Mouse (Mus musculus): ENCODE measurements around the gene Cdh23. TPM values are rescaled to one million over a fixed set of nuclear protein-coding genes. Genes with fewer than 3 reads are reported as not detected.
"Not testable (repeated sequence)": the region's sequence is repeated elsewhere in the genome, so short reads cannot be mapped to it uniquely, and the experiment has no call there.

The Cdh23 gene
- 4.3 and 9.0 TPM in 2 replicates for polyA plus RNA-seq (2012; rRNA removed)

DNA sequence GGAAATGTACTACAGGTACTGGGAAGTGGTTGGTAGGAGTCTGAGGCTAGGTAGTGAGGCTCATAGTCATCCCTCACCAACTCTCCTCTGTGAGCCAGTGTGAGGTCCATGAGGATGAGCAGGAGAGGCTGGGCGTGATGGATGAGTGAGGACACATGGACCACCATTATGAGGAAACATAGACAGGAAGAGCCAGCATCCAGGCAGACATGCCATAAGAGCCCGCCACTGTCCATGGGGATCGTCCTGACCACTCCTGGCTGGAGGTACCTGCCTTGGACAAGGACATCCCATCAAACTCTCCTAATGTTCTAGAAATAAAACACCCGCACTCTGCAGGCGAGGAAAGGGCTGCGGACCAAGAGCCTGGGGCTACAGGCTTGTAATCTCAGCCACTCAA, at the start of gene Cdh23:
Cdh23 (minus strand) TSS at position 101 of the 400 bp plus-strand sequence.
- no peak for TF ChIP-seq CTCF (IDR thresholded peaks at IDR 0.05; ENCODE audit: borderline replicate concordance, extremely low read depth, insufficient read depth, insufficient read length)
- TF ChIP-seq POLR2A (IDR thresholded peaks at IDR 0.05; ENCODE audit: borderline replicate concordance, extremely low read depth, insufficient read depth, insufficient read length, poor library complexity, severe bottlenecking), result no peak
- DNase-seq (ENCODE audit: low read depth), result no peak

DNA sequence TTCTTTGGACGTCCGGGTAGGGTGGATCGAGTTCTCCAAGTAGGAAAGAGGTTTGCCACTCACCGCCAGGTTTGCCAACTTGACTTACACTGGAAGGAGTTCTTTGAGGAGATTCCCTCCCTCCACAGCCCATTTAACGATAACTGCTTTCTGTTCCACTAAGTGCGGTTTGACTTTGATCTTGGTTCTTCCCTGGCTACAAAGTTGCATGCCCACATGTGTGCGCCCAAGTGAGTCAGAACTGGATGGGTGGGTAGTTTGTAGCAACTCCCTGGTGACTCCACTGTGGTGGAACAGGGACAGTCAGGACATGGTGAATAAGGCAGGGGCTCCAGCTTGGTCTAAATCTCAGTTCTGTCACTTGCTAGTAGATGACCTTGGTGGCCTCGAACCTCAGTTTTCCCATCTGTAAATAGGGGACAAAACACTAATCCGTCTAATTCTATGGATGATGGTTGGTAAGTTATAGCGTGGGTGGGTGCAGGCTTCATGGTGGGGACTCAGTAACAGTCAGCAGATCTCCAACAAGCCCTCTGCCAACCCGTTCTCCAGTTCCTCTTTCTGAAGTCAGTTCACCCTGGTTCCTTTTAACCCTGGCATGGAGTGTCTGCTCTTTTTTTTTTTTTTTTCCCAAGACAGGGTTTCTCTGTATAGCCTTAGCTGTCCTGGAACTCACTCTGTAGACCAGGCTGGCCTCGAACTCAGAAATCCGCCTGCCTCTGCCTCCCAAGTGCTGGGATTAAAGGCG, 48.4 kb upstream of the Cdh23 start:
- TF ChIP-seq POLR2A (IDR thresholded peaks at IDR 0.05; ENCODE audit: borderline replicate concordance, extremely low read depth, insufficient read depth, insufficient read length, poor library complexity, severe bottlenecking) (no peak), CTCF (IDR thresholded peaks at IDR 0.05; ENCODE audit: borderline replicate concordance, extremely low read depth, insufficient read depth, insufficient read length) (no peak)
- no peak for DNase-seq (ENCODE audit: low read depth)

DNA sequence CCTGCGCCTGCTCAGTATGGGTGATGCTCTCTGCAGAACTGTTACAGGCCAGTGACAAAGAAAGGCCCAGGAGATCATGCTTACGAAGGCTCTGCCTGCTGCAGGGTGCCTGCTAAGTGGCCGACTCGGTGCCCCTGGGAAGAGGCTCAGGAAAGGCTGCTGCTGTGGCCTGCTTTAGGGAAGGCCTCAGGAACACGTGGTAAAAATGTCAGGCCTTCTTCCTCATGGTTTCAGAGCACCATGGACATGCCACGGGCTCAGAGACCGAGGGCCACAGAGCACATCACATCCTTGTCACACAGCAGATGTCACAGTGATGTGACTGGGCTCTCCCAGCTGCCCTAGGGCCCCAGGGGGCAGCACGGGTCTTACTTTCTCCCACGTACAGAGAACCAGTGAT, 47.4 kb upstream of the Cdh23 start:
- no peak for DNase-seq (ENCODE audit: low read depth)
- TF ChIP-seq POLR2A (IDR thresholded peaks at IDR 0.05; ENCODE audit: borderline replicate concordance, extremely low read depth, insufficient read depth, insufficient read length, poor library complexity, severe bottlenecking), result no peak
- no peak for TF ChIP-seq CTCF (IDR thresholded peaks at IDR 0.05; ENCODE audit: borderline replicate concordance, extremely low read depth, insufficient read depth, insufficient read length)

DNA sequence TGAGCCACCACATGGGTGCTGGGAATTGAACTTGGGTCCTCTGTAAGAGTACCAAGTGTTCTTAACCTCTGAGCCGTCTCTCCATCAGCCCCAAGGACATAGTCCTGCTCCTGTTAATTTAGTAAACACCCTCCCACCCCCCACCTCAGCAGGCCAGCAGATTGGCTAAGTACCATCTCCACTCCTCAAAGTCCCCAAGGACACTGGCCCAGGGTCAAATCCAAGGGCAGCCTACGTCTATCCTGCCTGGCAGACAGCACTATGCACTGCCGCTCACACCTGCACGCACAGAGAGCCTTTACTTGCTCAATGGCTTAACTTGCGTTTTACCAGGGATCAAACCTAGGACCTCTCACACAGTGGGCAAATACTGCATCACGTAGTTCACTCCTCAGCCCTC, 46.7 kb upstream of the Cdh23 start:
- TF ChIP-seq POLR2A (IDR thresholded peaks at IDR 0.05; ENCODE audit: borderline replicate concordance, extremely low read depth, insufficient read depth, insufficient read length, poor library complexity, severe bottlenecking) (no peak), CTCF (IDR thresholded peaks at IDR 0.05; ENCODE audit: borderline replicate concordance, extremely low read depth, insufficient read depth, insufficient read length) (no peak)
- no peak for DNase-seq (ENCODE audit: low read depth)

DNA sequence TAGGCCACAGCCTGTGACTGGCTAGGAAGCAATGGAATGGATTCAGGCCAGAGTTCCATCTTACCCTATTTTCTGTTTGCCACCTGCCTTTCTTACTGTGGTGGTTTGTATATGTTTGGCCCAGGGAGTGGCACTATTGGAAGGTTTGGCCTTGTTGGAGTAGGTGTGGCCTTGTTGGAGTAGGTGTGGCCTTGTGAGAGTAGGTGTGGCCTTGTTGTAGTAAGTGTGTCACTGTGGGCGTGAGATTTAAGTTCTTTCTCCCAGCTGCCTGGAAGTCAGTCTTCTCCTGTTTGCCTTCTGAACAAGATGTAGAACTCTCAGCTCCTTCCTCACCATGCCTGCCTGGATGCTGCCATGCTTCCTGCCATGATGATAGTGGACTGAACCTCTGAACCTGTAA, 46.0 kb upstream of the Cdh23 start:
- not testable (repeated sequence) for DNase-seq (ENCODE audit: low read depth)

DNA sequence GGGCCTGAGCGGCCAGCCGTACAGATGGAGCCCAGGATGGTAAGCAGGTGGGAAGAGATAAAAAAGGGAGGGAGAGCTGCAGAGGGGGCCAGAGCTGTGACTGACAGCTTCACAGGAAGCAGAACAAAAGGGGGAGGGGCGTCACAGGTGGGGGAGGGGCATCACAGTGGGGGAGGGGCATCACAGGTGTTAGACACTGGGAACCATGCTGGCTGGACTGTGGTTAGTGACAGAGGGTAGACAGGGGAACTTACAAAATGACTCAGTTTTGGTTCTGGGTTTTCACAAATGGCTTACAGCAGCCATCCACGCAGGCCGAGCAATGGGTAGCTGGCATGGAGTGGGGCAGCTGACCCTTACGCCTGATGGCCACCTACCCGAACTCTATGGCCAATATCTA, 45.1 kb upstream of the Cdh23 start:
- TF ChIP-seq CTCF (IDR thresholded peaks at IDR 0.05; ENCODE audit: borderline replicate concordance, extremely low read depth, insufficient read depth, insufficient read length) (no peak), POLR2A (IDR thresholded peaks at IDR 0.05; ENCODE audit: borderline replicate concordance, extremely low read depth, insufficient read depth, insufficient read length, poor library complexity, severe bottlenecking) (no peak)
- DNase-seq (ENCODE audit: low read depth), result no peak

DNA sequence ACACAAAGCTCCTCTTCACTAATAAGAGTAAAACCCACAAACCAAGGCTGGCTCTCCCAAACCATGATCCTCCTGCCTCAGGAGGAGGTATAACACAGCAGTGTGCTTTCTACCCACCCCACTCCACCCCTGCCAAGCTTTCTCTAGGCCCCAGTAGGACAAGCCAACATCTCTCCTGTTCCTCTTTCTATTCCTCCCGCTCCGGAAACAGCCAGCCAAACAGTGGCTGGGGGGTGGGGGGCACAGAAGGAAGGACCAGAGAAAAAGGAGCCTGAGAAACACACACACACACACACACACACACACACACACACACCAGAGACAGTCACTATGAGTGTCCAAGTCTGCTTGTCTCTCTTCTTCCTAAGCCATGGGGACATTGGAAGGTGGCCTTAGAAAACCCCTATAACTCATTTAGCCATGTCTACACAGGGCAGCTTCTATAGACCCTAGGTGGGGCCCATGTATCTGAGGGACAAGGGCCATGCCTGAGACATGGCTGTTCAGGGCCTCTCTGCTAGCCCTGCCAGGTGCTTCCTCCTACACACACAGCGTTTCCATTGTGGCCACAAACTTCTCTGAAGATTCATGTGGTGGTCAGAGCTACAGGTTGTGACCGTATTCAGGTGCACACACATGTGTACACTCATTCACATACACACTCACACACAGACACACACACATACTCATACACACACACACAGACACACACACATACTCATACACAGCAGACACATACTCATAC, 43.5 kb upstream of the Cdh23 start:
- no peak for DNase-seq (ENCODE audit: low read depth)
- TF ChIP-seq POLR2A (IDR thresholded peaks at IDR 0.05; ENCODE audit: borderline replicate concordance, extremely low read depth, insufficient read depth, insufficient read length, poor library complexity, severe bottlenecking) (no peak), CTCF (IDR thresholded peaks at IDR 0.05; ENCODE audit: borderline replicate concordance, extremely low read depth, insufficient read depth, insufficient read length) (no peak)

DNA sequence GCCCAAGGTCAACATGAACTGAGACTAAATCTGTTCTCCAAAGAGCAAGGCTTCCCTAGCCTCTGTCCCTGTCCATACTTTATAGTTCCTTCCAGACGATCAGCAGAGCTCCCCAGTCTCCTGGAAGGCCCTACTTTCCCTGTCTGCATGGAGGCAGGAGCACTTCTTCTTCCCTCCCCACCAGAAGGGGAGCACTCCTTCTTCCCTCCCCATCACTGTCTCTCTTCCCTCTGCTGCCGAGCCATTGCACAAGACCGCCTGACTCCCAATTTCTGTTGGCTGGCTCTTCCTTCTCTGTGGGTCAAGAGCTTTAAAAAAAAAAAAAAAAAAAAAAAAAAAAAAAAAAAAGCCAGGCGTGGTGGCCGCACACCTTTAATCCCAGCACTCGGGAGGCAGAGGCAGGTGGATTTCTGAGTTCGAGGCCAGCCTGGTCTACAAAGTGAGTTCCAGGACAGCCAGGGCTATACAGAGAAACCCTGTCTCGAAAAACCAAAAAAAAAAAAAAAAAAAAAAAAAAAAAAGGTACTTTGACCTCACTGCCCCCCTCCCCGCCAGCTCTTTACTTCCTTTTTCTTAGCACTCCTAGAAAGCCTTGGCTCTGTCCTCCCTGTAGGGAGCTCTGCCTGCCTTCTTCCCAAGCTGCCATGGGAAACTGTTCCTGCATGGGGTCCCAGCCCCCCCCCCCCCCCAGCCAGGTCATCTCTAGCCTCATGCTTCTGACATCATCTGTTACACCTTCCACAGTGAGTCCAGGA, 41.8 kb upstream of the Cdh23 start:
- TF ChIP-seq CTCF (IDR thresholded peaks at IDR 0.05; ENCODE audit: borderline replicate concordance, extremely low read depth, insufficient read depth, insufficient read length), result no peak

DNA sequence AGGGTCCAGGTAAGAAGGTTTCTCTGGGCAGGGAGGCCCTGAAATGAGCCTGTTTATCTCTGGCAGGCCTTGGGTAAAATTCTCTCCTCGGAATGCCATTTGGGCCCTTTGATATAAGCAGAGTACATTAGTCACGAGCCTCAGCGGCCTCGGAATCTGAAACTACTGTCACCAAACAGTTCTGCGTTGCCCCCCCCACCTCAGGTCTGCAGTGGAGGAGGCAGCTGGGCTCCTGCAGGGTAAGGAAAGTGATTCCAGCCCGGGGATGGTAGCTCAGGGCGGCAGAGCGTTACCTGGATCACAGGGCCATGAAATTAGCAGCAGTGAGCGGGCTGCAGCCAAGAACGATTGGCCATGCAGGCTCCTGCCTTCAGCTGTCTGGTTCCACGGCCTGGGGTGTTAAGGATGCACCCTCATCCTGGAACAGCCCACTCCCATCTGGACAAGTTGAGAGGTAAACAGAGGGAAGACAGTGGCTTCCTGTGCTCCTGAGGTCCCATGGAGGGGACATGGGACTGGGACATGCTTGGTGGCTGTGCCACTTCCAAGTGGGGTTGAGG, 41.0 kb upstream of the Cdh23 start:
- TF ChIP-seq CTCF (IDR thresholded peaks at IDR 0.05; ENCODE audit: borderline replicate concordance, extremely low read depth, insufficient read depth, insufficient read length), result no peak
- no peak for TF ChIP-seq POLR2A (IDR thresholded peaks at IDR 0.05; ENCODE audit: borderline replicate concordance, extremely low read depth, insufficient read depth, insufficient read length, poor library complexity, severe bottlenecking)
- DNase-seq (ENCODE audit: low read depth), result no peak

More for the DNA sequence above, 41.8 kb upstream of the Cdh23 start:
- DNase-seq (ENCODE audit: low read depth), result no peak

DNA sequence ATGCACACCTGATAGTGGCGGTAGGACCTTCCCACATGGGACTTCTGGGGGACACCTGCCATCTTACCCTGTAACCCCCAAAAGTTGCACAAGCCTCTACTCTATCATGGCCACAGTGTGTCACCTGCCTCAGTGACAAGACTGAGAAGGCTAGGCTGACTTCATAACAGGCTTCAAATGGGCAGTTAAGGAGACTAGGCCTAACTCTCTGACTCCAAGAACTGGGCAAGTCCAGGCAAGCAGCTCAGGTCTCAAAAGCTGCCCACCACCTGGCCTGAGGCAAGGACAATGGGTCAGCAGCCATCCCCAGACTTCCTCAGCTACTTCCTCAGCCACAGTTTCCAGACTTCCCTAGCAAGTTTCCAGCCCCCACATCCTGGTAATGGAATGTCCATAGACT, 39.4 kb upstream of the Cdh23 start:
- TF ChIP-seq CTCF (IDR thresholded peaks at IDR 0.05; ENCODE audit: borderline replicate concordance, extremely low read depth, insufficient read depth, insufficient read length) (no peak), POLR2A (IDR thresholded peaks at IDR 0.05; ENCODE audit: borderline replicate concordance, extremely low read depth, insufficient read depth, insufficient read length, poor library complexity, severe bottlenecking) (no peak)
- no peak for DNase-seq (ENCODE audit: low read depth)

DNA sequence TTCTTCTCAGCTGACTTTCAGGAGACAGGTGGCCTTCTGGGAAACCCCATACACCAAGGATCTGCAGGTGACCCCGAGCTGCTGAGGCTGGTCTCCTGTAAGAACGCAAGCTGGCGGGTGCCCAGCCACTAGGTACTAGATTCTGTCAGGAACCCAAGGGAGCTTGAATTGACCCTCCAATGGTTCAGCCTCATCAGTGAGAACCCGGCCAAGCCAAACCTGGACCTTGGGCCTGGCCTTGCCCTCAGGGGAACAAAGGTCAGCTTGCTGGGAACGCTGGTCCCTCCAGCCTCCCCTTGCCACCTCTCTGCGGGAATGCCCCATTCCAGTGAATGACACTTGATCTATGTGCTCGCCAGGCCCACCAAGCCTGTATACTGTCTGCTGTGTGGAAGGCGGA, 37.2 kb upstream of the Cdh23 start:
- DNase-seq (ENCODE audit: low read depth), result no peak
- TF ChIP-seq POLR2A (IDR thresholded peaks at IDR 0.05; ENCODE audit: borderline replicate concordance, extremely low read depth, insufficient read depth, insufficient read length, poor library complexity, severe bottlenecking) (no peak), CTCF (IDR thresholded peaks at IDR 0.05; ENCODE audit: borderline replicate concordance, extremely low read depth, insufficient read depth, insufficient read length) (no peak)

Measured in brain, embryonic 14.5 days (tissue).